ENCODE assay signal across 7 mouse cellular contexts in genomic region chr10:62793091-62793453, GRCm38 (mm10). TPM values are rescaled to one million over a fixed set of nuclear protein-coding genes. Genes with fewer than 3 reads are reported as not detected.
DNase-seq lines count a peak whose midpoint lies in the region; ATAC-seq and TF ChIP-seq lines count a peak whose summit lies in the region.

No protein-coding gene starts in this region.

- no peak for TF ChIP-seq POLR2A in spleen, adult 2 months (IDR thresholded peaks at IDR 0.05; ENCODE audit: low read depth, low read length)

- H3K27me3 ChIP-seq in spleen, adult 2 months (ENCODE audit: control insufficient read depth, insufficient read depth, low read length) = no peaks in the 10 kb centered on the region; the same call in 1 of the 2 replicates
- no peaks in the 10 kb centered on the region for H3K27me3 ChIP-seq in embryonic facial prominence, embryonic 13.5 days
- H3K27me3 ChIP-seq in hindbrain, embryonic 16.5 days (replicated peaks; ENCODE audit: control insufficient read depth, insufficient read depth, low read length) = no peaks in the 10 kb centered on the region
- H3K27me3 ChIP-seq in midbrain, embryonic 16.5 days (ENCODE audit: control insufficient read depth, insufficient read depth, low read depth, low read length) = no peaks in the 10 kb centered on the region

- ATAC-seq in embryonic facial prominence, embryonic 13.5 days (ENCODE audit: insufficient number of reproducible peaks, insufficient read depth, low FRiP score, low TSS enrichment, low read depth) = no peak
- ATAC-seq in hindbrain, embryonic 16.5 days = peak; percentile 4; the same call in 1 of the 2 replicates
- ATAC-seq in midbrain, embryonic 16.5 days = peak; percentile 39; the same call in 1 of the 2 replicates

- H3K9ac ChIP-seq in embryonic facial prominence, embryonic 13.5 days = peak overlapping the region; percentile 99; the same call in 1 of the 2 replicates
- peak overlapping the region; percentile 62; the same call in 1 of the 2 replicates for H3K9ac ChIP-seq in hindbrain, embryonic 16.5 days (ENCODE audit: low read depth, low read length)
- peak overlapping the region; percentile 36; the same call in 1 of the 2 replicates for H3K9ac ChIP-seq in midbrain, embryonic 16.5 days (ENCODE audit: low read depth, low read length)

- H3K4me1 ChIP-seq in spleen, adult 2 months (ENCODE audit: control insufficient read depth, insufficient read depth, insufficient read length) = peaks cover 4% of the 10 kb centered on the region; the same call in 1 of the 2 replicates
- H3K4me1 ChIP-seq in embryonic facial prominence, embryonic 13.5 days = peaks cover 16% of the 10 kb centered on the region
- peaks cover 7% of the 10 kb centered on the region for H3K4me1 ChIP-seq in hindbrain, embryonic 16.5 days (ENCODE audit: control insufficient read depth, insufficient read depth, low read depth, low read length)
- peaks cover 8% of the 10 kb centered on the region; the same call in 1 of the 2 replicates for H3K4me1 ChIP-seq in midbrain, embryonic 16.5 days (ENCODE audit: control insufficient read depth, insufficient read depth, low read length)

- H3K9me3 ChIP-seq in embryonic facial prominence, embryonic 13.5 days = no peaks in the 10 kb centered on the region
- no peaks in the 10 kb centered on the region for H3K9me3 ChIP-seq in hindbrain, embryonic 16.5 days (ENCODE audit: control insufficient read depth, low read length)
- no peaks in the 10 kb centered on the region for H3K9me3 ChIP-seq in midbrain, embryonic 16.5 days (replicated peaks; ENCODE audit: control insufficient read depth, low read length, poor library complexity, severe bottlenecking)

- peaks cover 11% of the 10 kb centered on the region for H3K36me3 ChIP-seq in spleen, adult 2 months (ENCODE audit: control insufficient read depth, insufficient read depth, low read length)
- H3K36me3 ChIP-seq in embryonic facial prominence, embryonic 13.5 days = peaks cover 21% of the 10 kb centered on the region
- peaks cover 14% of the 10 kb centered on the region for H3K36me3 ChIP-seq in hindbrain, embryonic 16.5 days (ENCODE audit: control insufficient read depth, insufficient read depth, low read length)
- H3K36me3 ChIP-seq in midbrain, embryonic 16.5 days (ENCODE audit: control insufficient read depth, insufficient read depth, low read length) = peaks cover 7% of the 10 kb centered on the region

- DNase-seq in spleen, adult 2 months (ENCODE audit: low read depth in 1 of 2, low spot score in 2 of 2) = peak in 1 of 2 experiments; percentile 17
- DNase-seq in spleen, postnatal 4 days (ENCODE audit: low spot score in 2 of 2) = no peak
- no peak for DNase-seq in yolk sac, embryonic 10.5 days (ENCODE audit: low spot score)
- DNase-seq in frontal cortex, postnatal 25 days (ENCODE audit: low spot score in 2 of 2) = no peak

- TF ChIP-seq CTCF in spleen, adult 2 months (IDR thresholded peaks at IDR 0.05; ENCODE audit: extremely low read depth, insufficient read depth, insufficient read length, insufficient replicate concordance) = no peak

- peak overlapping the region; percentile 96 for H3K27ac ChIP-seq in spleen, adult 2 months (ENCODE audit: insufficient read depth, low read length)
- H3K27ac ChIP-seq in embryonic facial prominence, embryonic 13.5 days = peak overlapping the region; percentile 95
- peak overlapping the region; percentile 91 for H3K27ac ChIP-seq in hindbrain, embryonic 16.5 days (ENCODE audit: low read depth, low read length)
- peak overlapping the region; percentile 93 for H3K27ac ChIP-seq in midbrain, embryonic 16.5 days (ENCODE audit: low read length)

- H3K4me3 ChIP-seq in spleen, adult 2 months (ENCODE audit: extremely low read depth, insufficient read depth, insufficient read length) = peak overlapping the region; percentile 100; the same call in 1 of the 2 replicates
- peak overlapping the region; percentile 98 for H3K4me3 ChIP-seq in embryonic facial prominence, embryonic 13.5 days
- H3K4me3 ChIP-seq in hindbrain, embryonic 16.5 days (ENCODE audit: low read length) = peak overlapping the region; percentile 98
- H3K4me3 ChIP-seq in midbrain, embryonic 16.5 days (ENCODE audit: low read depth, low read length) = peak overlapping the region; percentile 98

- H3K4me2 ChIP-seq in embryonic facial prominence, embryonic 13.5 days = peak overlapping the region; percentile 72
- H3K4me2 ChIP-seq in hindbrain, embryonic 16.5 days (ENCODE audit: low read length) = peak overlapping the region; percentile 63
- peak overlapping the region; percentile 56 for H3K4me2 ChIP-seq in midbrain, embryonic 16.5 days (ENCODE audit: low read length)

- WGBS in spleen, adult 2 months = 71% methylated on average over 2 of the region's 2 CpGs
- 30% methylated on average over 2 of the region's 2 CpGs for WGBS in embryonic facial prominence, embryonic 13.5 days
- 39% methylated on average over 2 of the region's 2 CpGs for WGBS in hindbrain, embryonic 16.5 days
- 24% methylated on average over 2 of the region's 2 CpGs for WGBS in midbrain, embryonic 16.5 days

RNA-seq across cellular contexts. Expression of gene Ccar1, which starts 1.0 kb away (rescaled TPM):
- polyA plus RNA-seq in spleen, adult 2 months (2012; rRNA removed) = 44.4 and 53.5 TPM in 2 replicates
- 130 and 147 TPM in 2 replicates for polyA plus RNA-seq in embryonic facial prominence, embryonic 13.5 days (2015; fragmentation: Nextera tagmentation; extraction: Ambion mirVana)
- polyA plus RNA-seq in hindbrain, embryonic 16.5 days (2015; fragmentation: Nextera tagmentation; extraction: Ambion mirVana) = 86.0 and 95.9 TPM in 2 replicates
- 88.7 and 102 TPM in 2 replicates for polyA plus RNA-seq in midbrain, embryonic 16.5 days (2015; fragmentation: Nextera tagmentation; extraction: Ambion mirVana)

Comparison
In these comparisons a context has a peak if more than half of its experiments do, and no peak if none do; other contexts are left out.
1. H3K9ac ChIP-seq: peak in every context shown above with its lines; median percentile 99 in embryonic facial prominence, embryonic 13.5 days; 62 in hindbrain, embryonic 16.5 days; 36 in midbrain, embryonic 16.5 days.